Mouse (Mus musculus) layer of hippocampus, adult 18-20 months (tissue): ENCODE data around the gene Bysl. TPM values are rescaled to one million over a fixed set of nuclear protein-coding genes. Genes with fewer than 3 reads are reported as not detected.
A peak's percentile ranks its signal among the peaks of the same experiment; 100 is the strongest.
"Not testable (repeated sequence)": the region's sequence is repeated elsewhere in the genome, so short reads cannot be mapped to it uniquely, and the experiment has no call there.

Experiments used
- DNase-seq, 2 experiments: peaks; one replicate each; pipeline ENCODE4 v3.0.0; 2022; ENCODE audit warnings: low spot score in 2 of 2
- long read RNA-seq: library from polyadenylated mRNA; stranded (forward); transcript quantifications from one replicate; pipeline ENCODE4 v2.0.0, GENCODE M21; 2021
- total RNA-seq, 2 experiments: library from RNA; stranded (reverse); gene quantifications; 2 replicates each; pipeline ENCODE4 v1.2.3; 2021

Bysl gene
- total RNA-seq: 10 to 100 TPM; 19.4 to 19.5 TPM
- long read RNA-seq, transcript Bysl-201 (7 exons, 3,854 nt): major isoform, 51 of 54 reads
- long read RNA-seq, partial matches to known transcripts: 2 of 54 reads
- long read RNA-seq, other reads (novel, unspliced or antisense): 1 of 54 reads

DNA sequence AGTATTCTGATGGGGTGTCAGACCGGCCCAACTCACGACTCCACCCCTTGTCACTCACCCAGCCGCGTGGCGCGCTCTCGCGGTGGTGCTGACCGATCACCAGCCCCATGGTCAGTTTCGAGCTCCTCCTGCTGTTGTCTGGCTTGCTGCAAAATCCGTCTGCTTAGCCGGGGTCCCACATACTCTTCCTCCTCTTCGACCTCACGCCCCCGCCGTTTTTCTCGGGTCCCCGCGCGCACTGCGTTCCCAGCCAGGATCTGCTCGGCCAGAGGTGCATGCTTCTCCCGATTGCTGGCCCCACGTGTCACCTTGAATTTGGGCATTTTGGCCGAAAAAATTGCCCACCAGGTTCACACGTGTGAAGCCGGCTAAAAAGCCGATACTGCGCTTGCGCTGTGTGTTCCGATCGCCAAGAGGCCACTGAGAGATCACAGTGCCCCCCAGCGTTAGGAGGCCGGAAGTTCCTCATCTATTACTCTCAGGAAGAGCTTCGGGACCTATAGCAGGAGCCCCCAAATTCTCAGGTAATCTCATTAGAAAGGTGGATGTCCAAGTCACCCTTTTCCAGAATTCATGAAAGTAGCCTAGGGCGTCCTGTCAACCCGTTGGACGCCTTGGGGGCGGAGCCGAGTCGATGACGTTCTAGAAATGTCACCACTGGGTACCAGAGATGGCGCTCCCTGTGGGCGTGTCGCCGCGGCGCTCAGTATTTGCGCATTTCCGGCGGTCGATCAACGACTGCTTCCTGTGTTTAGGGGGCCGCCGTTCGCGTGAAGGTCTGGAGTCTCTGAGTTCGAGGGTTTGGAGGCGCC, at the start of gene Bysl, which contains the start of the genes Med20 and Gm20517:
TSS of gene Bysl (minus strand) at position 644 of the 812 bp plus-strand sequence.
TSS of gene Med20 (plus strand) at position 734 of the 812 bp plus-strand sequence.
TSS of gene Gm20517 (plus strand) at position 741 of the 812 bp plus-strand sequence.
- peak; percentile 93 to 97 for DNase-seq

- DNase-seq: no peak
Measured at GRCm38 (mm10) chr17:47658741-47659243, 47.5 kb upstream of the Bysl start.

GRCm38 (mm10) chr17:47657901-47658300, 46.6 kb upstream of the Bysl start:
- no peak for DNase-seq

DNA sequence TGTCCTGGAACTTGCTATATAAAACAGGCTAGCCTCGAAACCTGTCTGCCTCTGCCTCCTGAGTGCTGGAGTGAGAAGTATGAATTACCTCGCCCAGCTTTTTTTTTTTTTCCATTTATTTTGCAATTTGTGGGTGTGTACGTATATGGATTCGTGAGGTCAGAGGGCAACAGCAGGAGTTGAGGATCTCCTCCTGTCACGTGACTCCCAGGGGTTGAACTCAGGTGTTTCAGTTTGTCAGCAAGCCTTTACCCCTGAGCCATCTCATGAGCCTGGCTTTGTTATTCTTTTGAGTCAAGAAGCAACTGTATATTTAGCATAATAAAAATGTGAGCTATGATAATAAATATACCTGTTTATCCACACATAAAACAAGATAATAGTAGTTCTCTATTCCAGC, 44.4 kb upstream of the Bysl start:
- DNase-seq: no peak

GRCm38 (mm10) chr17:47654346-47654745, 43.1 kb upstream of the Bysl start:
- DNase-seq: not testable (repeated sequence)

DNA sequence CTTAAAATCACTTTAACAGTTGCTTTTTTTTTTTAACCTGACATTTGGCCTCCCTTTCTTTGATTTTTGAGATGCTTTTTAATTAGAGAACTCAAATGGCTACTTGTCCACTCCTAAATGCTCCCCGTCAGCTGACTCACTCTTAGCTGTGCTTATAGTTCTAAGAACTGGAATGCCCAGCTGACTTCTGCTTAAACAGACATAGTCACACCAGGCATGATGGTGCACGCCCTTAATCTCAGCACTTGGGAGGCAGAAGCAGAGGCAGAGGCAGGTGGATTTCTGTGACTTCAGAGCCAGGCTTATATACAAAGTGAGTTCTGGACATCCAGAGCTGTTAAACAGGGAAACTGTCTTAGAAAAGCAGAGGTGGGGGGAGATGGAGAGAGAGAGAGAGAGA, 40.7 kb upstream of the Bysl start:
- no peak for DNase-seq

- no peak for DNase-seq
Measured at GRCm38 (mm10) chr17:47648966-47649365, 37.7 kb upstream of the Bysl start.

GRCm38 (mm10) chr17:47646683-47647082, 35.4 kb upstream of the Bysl start:
- peak in 1 of 2 experiments; percentile 61 for DNase-seq

DNA sequence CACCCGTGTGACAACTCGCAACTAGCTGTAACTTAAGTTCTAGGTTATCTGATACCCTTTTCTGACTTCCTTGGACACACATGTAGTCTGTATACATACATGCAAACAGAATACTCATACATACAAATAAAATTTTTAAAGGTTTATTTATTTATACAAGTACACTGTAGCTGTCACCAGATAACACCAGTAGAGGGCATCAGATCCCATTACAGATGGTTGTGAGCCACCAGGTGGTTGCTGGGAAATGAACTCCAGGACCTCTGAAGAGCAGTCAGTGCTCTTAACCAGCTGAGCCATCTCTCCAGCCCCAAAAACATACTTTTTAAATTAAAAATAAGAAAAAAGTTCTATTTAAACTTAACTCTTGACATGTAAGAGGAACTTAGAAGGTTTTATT, 31.7 kb upstream of the Bysl start:
- no peak for DNase-seq

GRCm38 (mm10) chr17:47633999-47634770, 22.9 kb upstream of the Bysl start:
- no peak for DNase-seq

DNA sequence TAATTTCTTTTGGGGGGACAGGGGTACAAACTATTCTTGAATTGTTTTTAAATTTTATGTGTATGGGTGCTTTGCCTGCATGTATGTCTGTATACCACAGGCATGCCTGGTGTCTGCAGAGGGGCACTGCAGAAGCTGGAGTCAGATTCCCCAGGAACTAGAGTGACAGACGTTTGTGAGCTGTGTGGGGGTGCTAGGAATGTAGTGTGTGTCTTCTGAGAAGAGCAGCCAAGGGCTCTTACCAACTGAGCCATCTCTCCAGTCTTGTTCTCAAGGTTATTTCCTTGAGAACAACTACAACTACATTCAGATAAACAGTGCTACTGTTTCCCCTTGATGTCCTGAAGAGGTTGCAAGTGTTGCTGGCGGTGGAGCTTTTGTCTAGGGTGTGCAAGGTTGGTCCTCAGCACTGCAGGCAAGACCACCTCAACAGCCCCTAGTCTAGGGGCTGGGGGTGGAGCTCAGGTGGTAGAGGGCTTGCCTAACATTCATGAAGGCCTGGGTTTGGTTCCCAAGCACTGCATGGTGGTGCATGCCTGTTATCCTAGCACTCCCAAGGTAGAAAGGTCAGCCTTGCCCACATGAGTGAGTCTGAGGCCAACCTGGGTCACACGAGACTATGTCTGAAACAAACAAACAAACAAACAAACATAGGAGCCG, 21.0 kb upstream of the Bysl start:
- no peak for DNase-seq

DNA sequence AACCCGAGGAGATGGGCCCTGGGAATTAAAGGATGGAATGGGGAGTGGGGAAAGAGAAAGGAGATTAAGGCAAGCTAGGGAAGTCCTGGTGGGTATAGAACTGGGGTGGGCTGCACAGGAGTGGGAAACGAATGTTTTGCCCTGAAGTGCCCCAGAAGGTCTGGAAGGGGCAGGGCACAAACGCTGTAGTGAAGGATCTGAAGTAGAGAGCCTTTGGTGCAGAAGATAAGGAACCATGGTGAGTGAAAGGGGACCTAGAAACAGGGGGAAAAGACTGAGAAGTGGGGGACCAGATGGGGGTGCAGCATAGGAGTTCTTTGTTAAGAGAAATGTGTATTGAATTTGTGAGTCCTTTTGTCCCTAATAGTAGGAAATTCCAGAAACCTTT, 19.4 kb upstream of the Bysl start, which contains the start of gene Usp49:
TSS of gene Usp49 (plus strand) at position 13 of the 388 bp plus-strand sequence.
- no peak for DNase-seq

- DNase-seq: peak; percentile 16 to 25
Measured at GRCm38 (mm10) chr17:47629717-47630677, 18.7 kb upstream of the Bysl start.

DNA sequence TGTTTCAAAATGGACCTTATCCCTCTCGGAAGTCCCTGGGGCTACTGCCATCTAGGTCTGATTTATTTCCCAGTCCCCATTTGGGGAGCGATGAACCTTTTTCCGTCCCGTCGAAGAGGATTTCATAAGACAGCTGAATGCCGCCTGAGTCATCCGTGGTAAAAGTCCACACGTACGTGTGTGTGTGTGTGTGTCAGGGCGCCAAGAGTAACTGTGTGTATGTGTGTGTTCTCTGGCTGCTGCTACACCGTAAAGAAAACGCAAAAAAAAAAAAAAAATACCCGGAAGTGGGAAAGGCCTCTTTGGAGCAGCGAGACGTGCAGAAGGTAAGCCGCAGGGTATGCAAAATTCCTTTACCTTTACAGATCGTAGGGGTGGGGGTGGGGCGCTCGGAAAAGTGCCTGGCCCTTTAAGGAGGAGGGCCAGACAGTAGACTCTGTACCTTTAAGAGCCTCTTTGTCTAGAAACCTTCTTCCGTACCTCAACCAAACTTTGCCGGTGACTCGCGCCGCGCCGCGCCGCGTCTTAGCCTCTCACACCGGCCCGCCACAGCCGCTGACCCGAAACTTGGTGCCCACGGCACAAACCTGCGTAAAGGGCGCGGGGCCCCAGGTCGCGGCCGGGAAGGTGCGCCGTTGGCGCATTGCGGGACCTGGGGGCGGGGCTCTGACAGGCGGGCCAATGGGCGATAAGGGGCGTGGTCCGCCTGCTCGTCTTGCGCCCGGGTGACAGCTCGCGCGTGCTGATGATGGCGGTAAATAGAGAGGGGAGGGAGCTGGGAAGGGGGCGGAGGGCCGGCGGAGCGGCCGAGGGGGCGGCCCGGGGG, 17.8 kb upstream of the Bysl start:
- DNase-seq: peak; percentile 87 to 96

DNA sequence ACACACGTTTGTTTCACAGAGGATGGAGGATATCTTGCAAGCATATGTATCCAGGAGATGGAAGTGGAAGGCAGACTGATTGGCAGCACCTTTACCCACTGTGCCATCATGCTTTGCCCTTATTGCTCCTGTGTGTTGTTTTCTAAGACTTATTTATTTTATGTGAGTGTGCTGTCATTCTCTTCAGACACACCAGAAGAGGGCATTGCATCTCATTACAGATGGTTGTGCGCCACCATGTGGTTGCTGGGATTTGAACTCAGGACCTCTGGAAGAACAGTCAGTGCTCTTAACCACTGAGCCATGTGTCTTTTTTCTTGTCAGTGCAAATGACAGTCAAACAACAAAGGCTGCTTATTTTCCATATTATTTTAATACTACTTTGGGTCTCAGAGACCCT, 16.5 kb upstream of the Bysl start:
- DNase-seq: no peak

DNA sequence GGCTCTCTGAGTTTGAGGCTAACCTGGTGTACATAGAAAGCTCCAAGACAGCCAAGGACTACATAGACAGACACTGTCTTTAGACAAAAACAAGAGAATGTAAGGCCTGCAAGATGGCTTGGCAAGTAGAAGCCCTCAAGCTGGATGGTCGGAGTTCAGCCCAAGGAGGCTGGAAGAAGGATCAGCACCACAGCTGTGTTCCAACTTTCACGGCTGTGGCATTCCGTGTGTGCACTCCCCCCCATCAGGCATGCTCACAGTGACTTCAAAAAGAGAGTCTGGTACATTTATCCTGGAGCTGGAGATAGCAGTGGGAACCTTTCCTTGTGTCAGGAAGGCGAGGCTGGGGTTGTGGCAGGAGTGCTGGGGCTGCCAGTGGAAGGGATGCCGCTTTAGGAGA, 14.7 kb upstream of the Bysl start:
- no peak for DNase-seq

DNA sequence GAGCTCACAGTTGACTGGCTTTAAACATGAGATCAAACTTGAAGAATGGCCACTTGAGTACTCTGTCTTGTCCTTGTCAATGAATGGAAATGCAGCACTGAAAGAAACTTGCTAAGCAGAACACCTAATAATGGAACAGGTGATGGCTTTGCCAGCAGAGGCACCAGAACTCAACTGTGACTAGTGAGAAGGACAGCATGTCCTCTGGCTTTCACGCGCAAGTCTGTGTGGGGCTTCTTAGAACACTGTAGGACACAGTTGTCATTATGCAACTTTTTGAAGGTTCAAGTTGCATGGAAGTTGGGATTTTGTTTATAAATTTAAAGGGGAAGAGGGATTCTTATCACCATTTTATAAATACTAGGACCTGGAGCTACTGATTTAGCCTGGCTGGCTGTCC, 13.8 kb upstream of the Bysl start:
- DNase-seq: no peak

- not testable (repeated sequence) for DNase-seq
Measured at GRCm38 (mm10) chr17:47624572-47624971, 13.3 kb upstream of the Bysl start.
